Mouse (Mus musculus) thymus, adult 18-20 months (tissue): Measurements from ENCODE around the gene Nufip1.

Experiments used
- DNase-seq, 2 experiments: peaks; one replicate each; pipeline ENCODE4 v3.0.0; 2022; ENCODE audit warnings: mixed read lengths in 2 of 2

Gene Nufip1

DNA sequence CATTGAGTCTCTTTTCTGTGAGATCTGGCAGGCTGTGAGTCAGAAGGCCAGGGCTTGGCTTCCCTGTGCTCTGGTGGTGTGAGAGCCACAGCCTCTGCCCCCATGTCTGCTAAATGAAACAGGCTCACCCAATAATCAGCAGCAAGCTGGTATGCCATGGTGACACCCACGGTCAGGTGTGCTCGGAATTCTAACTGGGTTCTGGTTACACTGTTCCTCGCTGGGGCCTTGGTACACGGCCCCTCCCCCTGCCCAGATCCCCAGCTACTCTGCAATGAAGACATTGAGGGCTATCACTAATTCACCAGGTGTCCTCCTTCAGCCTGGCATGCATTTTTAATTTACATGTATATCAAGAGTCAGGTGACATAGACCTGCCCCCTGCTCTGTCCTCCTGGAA lies 75.6 kb downstream of the Nufip1 start:
- DNase-seq, result no peak
